Mouse (Mus musculus) cerebellum, adult 2 months (tissue): ENCODE results near the gene Dlk1. TPM values are rescaled to one million over a fixed set of nuclear protein-coding genes. Genes with fewer than 3 reads are reported as not detected.

Experiments used
- DNase-seq, 2 experiments: peaks; one replicate each; pipeline ENCODE4 v3.0.0; 2021
- H3K27ac ChIP-seq: fragments of 200-500 bp; 2 replicates; pipeline ENCODE4 v1.5.1; 2012; ENCODE audit warnings: low read length, control low read depth, inconsistent platforms; ENCODE audit not compliant: insufficient read depth
- H3K27me3 ChIP-seq: fragments of 200-500 bp; 2 replicates; pipeline ENCODE4 v1.6.1; 2012; ENCODE audit warnings: inconsistent platforms, mild to moderate bottlenecking, low read length, moderate library complexity; ENCODE audit not compliant: control insufficient read depth, insufficient read depth
- H3K4me1 ChIP-seq: fragments of 200-500 bp; 2 replicates; pipeline ENCODE4 v1.6.1; 2011; ENCODE audit warnings: low read length; ENCODE audit not compliant: control insufficient read depth, insufficient read depth
- H3K4me3 ChIP-seq: fragments of 200-500 bp; replicated peaks from 2 replicates; pipeline ENCODE3; 2011; ENCODE audit warnings: mild to moderate bottlenecking, low read depth, low read length, control low read depth; ENCODE audit not compliant: insufficient read depth
- CTCF ChIP-seq: fragments of 200-500 bp; IDR thresholded peaks from 2 replicates; pipeline ENCODE4 v1.5.1; 2011; ENCODE audit warnings: low read depth, mild to moderate bottlenecking, control low read depth, low read length, moderate library complexity, borderline replicate concordance; ENCODE audit not compliant: insufficient read depth
- POLR2A ChIP-seq: fragments of 200-500 bp; IDR thresholded peaks from 2 replicates; pipeline ENCODE4 v1.6.1; 2011; ENCODE audit warnings: low read length, control low read depth, borderline replicate concordance; ENCODE audit not compliant: insufficient read depth
- WGBS: fragments of 180-500 bp; shearing (Covaris S2); methylation state at CpG from one replicate; pipeline ENCODE4 v1.1.7; 2018; 5-methylcytosine and 5-hydroxymethylcytosine counted together
- polyA plus RNA-seq: library from polyadenylated mRNA; depleted of rRNA; stranded (reverse); fragments of >200 nt; gene quantifications from 2 replicates; pipeline ENCODE4 v1.2.3, GENCODE M21; 2012; rRNA removed

Dlk1 gene
- polyA plus RNA-seq, result 23.7 and 26.6 TPM in 2 replicates

DNA sequence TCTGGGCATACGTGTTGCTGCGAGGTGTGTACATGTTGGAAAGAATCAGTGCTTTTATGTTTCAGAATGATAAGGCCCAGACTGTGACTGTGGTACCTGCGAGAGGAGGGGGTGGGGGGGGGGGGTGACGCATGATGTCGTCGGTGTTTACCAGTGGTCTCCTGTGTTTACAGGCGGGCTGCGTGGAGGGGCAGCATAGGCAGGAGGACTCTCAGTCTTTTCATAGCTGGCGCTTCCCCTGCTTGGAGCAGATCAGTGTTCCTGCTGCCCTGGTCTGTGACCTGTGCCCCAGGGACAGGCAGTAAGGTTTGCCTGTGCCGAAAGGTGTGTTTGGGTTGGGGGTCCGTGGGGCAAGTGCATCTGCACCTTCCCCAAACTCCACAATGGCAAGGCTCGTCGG is at the start of gene Dlk1:
Gene Dlk1, plus strand, starts transcription at position 232 of the 400 bp plus-strand sequence.
- no peak for DNase-seq
- 10% methylated on average over 13 of the region's 13 CpGs for WGBS
- H3K27me3 ChIP-seq, result peaks cover 1% of the 10 kb centered on the region; the same call in 1 of the 2 replicates
- no peak within 1 kb of the TSS for H3K4me3 ChIP-seq
- TF ChIP-seq CTCF, result no peak
- TF ChIP-seq POLR2A, result no peak
- no peak within 1 kb of the TSS for H3K27ac ChIP-seq
- no peaks in the 10 kb centered on the region for H3K4me1 ChIP-seq

DNA sequence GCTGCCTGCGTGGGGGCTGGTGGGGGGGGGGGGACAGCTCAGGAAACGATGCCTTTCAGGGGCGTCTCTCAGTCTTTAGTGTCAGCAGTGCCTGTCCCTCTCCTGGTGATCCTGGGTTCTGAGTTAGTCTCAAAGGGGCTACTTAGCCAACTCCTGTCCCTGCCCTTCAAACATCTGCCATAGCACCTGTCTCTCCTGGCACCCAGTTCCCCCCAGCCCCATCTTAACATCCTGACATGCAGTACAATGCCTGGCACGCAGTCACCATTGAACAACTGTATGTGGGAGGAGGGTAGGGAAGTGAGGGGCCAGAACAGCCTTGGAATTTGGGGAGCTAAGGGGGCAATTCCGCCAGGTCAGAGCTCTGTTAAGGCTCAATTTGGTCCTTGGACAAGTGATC is 49.7 kb upstream of the Dlk1 start:
- Histone ChIP-seq H3K27ac (no peak overlapping the region), H3K4me1 (no peaks in the 10 kb centered on the region), H3K4me3 (no peak overlapping the region), H3K27me3 (peaks cover 1% of the 10 kb centered on the region; the same call in 1 of the 2 replicates)
- no peak for TF ChIP-seq CTCF
- TF ChIP-seq POLR2A, result no peak
- WGBS, result 42% methylated on average over 5 of the region's 5 CpGs
- DNase-seq, result no peak

DNA sequence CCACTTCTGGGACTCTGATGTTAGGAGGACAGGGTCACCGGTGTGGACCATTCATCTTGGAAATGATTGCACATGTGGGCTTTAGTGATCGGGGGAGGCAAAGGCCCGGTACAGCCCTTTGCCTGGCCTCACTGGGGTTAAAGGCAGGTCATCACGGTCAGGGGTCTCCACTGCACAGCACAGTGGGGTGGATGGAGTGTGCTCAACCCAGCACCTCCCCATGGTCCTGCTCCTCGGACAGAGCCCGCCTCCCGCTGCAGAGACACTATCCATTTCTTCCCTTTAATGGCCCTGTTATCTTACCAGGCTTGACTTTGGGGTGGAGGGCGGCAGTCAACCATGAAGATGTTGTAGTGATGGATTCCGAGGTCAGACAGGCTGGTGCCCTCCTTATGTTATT is 48.9 kb upstream of the Dlk1 start:
- peaks cover 1% of the 10 kb centered on the region; the same call in 1 of the 2 replicates for H3K27me3 ChIP-seq
- WGBS, result 84% methylated on average over 9 of the region's 9 CpGs
- TF ChIP-seq POLR2A, result no peak
- TF ChIP-seq CTCF, result no peak
- H3K4me1 ChIP-seq, result no peaks in the 10 kb centered on the region
- DNase-seq, result no peak
- H3K4me3 ChIP-seq, result no peak overlapping the region
- no peak overlapping the region for H3K27ac ChIP-seq

DNA sequence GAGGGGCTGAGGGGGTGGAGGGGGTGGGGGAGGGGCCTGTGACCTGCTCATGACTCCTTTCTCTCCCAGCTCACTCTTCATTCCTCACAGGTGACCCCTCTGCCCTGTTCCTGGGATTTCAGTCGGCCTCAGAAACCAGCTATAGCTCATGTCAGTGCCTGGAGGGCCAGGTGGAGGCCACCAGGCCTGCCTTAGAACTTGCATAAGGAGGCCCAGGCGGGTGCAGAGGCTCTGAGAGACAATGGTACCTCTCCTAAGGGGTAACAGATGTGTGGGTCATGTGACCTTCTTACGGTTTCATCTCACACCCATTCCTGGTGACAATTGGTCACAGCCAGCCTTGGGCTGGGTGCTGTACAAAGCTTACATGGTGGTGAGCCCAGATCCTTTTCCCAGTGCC is 46.6 kb upstream of the Dlk1 start:
- Histone ChIP-seq H3K4me1 (no peaks in the 10 kb centered on the region), H3K27me3 (no peaks in the 10 kb centered on the region; the same call in 1 of the 2 replicates), H3K27ac (no peak overlapping the region), H3K4me3 (no peak overlapping the region)
- WGBS, result 69% methylated on average over 3 of the region's 3 CpGs
- no peak for DNase-seq
- TF ChIP-seq CTCF, result no peak
- no peak for TF ChIP-seq POLR2A

DNA sequence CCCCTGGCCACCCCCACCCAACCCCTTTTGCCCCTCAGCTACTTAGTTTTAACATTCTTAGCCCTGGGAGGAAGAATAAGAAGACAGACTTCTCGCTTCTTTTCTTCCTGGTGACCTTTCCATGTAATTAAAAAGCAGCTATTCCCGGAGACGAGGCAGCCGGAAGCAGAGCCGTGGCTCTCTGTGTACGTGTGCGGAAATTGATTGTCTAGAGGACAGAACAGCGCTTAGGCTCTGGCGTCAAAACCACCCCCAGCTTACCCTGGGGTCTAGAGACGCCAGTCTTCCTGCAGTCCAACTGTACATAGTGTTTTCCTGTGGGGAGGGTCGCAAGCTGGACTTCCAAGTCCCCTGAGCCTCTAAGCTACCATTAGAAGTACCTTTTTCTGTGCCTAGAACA is 41.9 kb upstream of the Dlk1 start:
- Histone ChIP-seq H3K4me1 (no peaks in the 10 kb centered on the region), H3K27me3 (no peaks in the 10 kb centered on the region; the same call in 1 of the 2 replicates), H3K4me3 (no peak overlapping the region), H3K27ac (no peak overlapping the region)
- WGBS, result 57% methylated on average over 11 of the region's 11 CpGs
- TF ChIP-seq POLR2A, result no peak
- TF ChIP-seq CTCF, result no peak
- no peak for DNase-seq

DNA sequence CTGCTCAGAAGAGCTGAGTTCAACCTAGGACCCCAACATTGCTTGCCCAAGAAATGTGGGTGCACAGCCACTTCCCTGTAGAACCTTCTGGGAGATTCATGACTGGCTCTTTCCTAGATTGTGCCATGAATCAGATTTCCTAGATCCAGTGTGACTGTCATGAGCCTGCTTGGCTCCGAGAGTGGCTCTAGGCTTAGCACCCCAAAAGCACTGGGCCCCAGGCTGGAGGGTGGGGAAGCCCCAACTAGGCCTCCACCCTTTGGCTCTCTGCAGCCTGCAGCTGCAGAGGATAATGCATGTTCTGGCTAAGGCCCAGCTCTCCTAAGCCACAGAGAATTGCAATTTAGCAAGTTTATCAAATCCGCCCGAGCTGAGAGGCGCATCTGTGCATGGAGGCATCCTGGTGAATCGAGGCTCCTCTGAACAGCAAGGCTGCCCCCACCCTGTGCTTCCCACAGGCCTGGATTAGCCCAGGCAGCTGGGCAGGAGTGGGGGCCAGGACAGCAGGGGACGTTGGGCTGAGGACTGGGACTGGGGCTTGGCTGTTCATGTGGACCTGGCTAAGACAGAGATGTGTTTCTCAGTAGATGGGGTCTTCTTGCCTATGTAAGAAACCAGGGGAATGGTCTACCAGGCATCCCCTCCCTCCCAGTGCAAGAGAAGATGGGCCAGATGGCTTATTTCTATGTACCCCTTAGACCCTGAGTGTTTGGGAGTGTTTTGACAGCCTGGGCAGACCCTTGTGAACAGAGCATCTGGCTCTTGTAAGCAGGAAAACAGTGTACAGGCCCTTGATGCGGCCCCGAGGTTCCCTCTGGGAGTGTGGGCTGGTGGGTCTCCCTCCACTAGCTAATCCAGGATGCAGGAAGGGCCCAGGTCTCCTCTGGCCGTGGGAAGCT is 41.2 kb upstream of the Dlk1 start:
- no peak overlapping the region for H3K27ac ChIP-seq

DNA sequence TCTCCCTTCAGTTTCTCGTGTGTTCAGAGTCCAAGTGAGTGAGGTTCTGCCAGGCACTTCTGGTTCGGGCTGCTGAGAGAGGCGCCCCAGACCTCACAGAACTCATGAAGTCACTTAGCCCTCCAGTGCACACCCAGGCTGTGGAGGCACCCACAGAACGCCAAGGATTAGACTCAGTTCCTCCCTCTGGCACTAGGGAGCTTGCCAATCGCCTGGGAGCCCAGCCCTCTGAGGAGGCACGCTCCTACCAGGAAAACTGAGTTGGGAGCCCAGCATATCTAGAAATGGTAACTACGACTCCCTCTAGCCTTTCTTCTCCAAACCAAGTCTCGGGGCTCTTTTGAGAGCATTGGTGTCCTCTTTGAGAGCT is 40.6 kb upstream of the Dlk1 start:
- H3K4me3 ChIP-seq, result no peak overlapping the region
- no peak overlapping the region for H3K27ac ChIP-seq
- no peaks in the 10 kb centered on the region for H3K4me1 ChIP-seq
- no peaks in the 10 kb centered on the region; the same call in 1 of the 2 replicates for H3K27me3 ChIP-seq
- DNase-seq, result no peak
- no peak for TF ChIP-seq POLR2A
- no peak for TF ChIP-seq CTCF
- WGBS, result 64% methylated on average over 8 of the region's 8 CpGs

More for the DNA sequence above, 41.2 kb upstream of the Dlk1 start:
- TF ChIP-seq CTCF (no peak), POLR2A (no peak)
- WGBS, result 56% methylated on average over 9 of the region's 9 CpGs
- Histone ChIP-seq H3K27me3 (no peaks in the 10 kb centered on the region; the same call in 1 of the 2 replicates), H3K4me1 (no peaks in the 10 kb centered on the region), H3K4me3 (no peak overlapping the region)
- no peak for DNase-seq

DNA sequence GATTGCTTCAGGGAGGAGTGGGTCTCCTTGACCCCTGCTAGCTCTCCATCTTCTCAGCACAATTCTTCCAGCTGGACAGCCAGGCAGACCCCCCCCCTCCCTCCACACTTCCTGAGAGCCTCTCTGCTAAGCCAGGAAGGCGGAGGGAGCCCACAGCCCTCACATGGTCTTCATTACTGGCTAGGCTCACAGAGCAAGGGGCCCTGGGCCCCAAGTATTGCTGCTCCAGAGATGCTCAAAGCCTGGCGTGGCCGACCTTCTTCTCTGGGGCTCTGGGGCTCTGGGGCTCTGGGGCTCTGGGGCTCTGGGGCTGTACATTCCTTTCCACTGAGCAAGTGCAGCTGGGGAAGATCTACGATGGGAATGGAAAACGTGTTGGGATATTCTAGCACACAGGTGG is 39.9 kb upstream of the Dlk1 start:
- TF ChIP-seq POLR2A (no peak), CTCF (no peak)
- Histone ChIP-seq H3K4me1 (no peaks in the 10 kb centered on the region), H3K4me3 (no peak overlapping the region), H3K27me3 (no peaks in the 10 kb centered on the region; the same call in 1 of the 2 replicates), H3K27ac (no peak overlapping the region)
- no peak for DNase-seq
- 75% methylated on average over 5 of the region's 5 CpGs for WGBS
